Mouse (Mus musculus) kidney, adult 18-20 months (tissue): Measurements from ENCODE around the gene Tspan3.

Experiments used
- DNase-seq: peaks from one replicate; pipeline ENCODE4 v3.0.0; 2021

The Tspan3 gene

DNA sequence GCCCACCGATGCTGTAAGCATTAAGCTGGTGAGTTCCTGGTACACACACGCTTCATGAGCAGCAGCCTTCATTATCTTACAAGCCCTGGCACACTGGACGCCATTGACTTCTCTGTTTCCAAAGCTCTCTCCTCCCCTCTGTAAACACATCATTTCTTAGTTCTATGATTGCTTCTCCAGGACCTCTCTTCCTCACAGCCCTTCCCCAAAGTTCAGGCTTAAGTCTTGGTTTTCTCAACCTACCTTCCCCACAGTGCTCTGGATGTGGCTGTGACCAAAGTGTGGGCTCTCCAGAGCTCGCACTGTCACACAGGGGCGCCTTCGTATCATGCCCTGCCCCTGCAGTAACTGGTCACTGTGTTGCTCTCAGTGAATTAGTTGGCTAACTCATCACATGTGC is at the start of gene Tspan3:
Gene Tspan3 (minus strand): TSS at position 101 of the 400 bp plus-strand sequence.
- DNase-seq, result no peak

- DNase-seq, result peak; percentile 48
Observed at GRCm38 (mm10) chr9:56213451-56214291, 48.4 kb upstream of the Tspan3 start.

DNA sequence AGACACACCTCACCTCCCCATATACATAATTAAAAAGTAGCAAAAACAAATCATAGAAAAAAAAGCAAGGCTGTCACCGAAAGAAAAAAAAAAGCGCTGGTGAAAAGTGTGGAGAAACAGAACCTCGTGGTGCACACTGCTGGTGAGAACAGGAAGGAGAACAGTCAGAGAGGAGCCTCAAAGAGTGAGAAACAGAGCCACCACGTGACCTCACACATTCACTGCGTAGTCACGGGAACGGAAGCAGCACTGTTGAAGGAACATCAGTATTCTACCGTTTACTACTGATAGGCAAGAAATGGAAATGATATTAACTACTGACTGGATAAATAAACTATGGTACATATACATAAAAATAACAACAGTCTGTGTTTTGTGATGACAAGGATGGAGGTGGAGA is 43.5 kb upstream of the Tspan3 start:
- no peak for DNase-seq

GRCm38 (mm10) chr9:56207516-56207915 is 42.2 kb upstream of the Tspan3 start:
- no peak for DNase-seq

GRCm38 (mm10) chr9:56207083-56207482 is 41.8 kb upstream of the Tspan3 start:
- DNase-seq, result no peak

GRCm38 (mm10) chr9:56205336-56205735 is 40.1 kb upstream of the Tspan3 start:
- no peak for DNase-seq

GRCm38 (mm10) chr9:56204316-56204715 is 39.0 kb upstream of the Tspan3 start:
- DNase-seq, result no peak

GRCm38 (mm10) chr9:56200645-56201314 is 35.5 kb upstream of the Tspan3 start:
- DNase-seq, result peak; percentile 81

DNA sequence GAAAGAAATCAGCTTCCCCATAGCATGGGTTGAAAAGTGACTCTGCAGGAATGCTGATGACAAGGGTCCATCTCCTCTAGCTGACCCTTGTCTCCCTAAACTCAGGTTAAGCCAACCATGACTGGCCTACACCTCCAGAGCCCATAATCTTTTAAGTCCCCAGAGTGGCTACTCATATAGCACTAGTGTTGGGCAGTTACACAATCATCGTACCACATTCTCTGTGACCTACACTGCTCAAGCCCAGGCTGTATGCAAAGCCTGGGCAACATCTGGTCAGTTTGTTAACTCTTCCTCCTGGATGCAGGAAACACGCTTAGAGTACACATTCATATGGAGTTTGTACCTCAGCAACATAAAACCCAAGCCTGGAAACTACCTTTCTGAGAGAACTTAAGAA is 34.9 kb upstream of the Tspan3 start:
- no peak for DNase-seq

DNA sequence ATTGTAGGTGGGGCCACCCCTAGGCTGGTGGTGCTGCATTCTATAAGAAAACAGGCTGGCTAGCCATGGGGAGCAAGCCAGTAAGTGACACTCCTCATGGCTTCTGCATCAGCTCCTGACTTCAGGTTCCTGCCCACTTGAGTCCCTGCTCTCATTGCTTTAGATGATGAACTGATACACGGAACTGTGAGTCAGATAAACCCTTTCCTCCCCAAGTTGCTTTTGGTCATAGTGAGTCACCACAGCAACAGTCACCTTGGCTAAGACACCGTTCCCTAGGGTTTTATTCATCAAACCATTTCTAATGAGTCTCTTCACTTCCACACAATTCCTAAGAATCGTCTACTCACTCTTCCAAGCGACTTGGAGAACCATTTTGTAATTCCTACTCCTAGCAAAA is 31.6 kb upstream of the Tspan3 start:
- DNase-seq, result no peak

DNA sequence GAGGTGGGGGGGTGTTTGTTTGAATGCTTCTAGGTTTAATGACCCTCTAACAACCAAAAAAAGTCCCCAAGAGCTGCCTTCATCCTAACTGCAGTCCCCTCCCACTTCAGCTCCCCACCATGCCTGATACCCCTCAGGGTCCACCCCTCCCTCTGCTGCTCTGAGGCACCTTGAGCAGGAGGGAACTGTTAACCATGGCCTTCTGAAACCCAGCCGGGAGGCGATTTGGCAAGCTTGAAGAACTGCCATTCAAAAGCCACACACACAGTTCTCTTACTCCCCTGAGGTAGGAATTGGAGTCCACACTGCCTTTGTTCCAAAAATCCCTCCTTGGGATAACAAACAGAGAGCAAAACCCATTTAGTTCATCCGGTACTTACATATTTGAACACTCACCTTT is 29.9 kb upstream of the Tspan3 start:
- DNase-seq, result no peak

DNA sequence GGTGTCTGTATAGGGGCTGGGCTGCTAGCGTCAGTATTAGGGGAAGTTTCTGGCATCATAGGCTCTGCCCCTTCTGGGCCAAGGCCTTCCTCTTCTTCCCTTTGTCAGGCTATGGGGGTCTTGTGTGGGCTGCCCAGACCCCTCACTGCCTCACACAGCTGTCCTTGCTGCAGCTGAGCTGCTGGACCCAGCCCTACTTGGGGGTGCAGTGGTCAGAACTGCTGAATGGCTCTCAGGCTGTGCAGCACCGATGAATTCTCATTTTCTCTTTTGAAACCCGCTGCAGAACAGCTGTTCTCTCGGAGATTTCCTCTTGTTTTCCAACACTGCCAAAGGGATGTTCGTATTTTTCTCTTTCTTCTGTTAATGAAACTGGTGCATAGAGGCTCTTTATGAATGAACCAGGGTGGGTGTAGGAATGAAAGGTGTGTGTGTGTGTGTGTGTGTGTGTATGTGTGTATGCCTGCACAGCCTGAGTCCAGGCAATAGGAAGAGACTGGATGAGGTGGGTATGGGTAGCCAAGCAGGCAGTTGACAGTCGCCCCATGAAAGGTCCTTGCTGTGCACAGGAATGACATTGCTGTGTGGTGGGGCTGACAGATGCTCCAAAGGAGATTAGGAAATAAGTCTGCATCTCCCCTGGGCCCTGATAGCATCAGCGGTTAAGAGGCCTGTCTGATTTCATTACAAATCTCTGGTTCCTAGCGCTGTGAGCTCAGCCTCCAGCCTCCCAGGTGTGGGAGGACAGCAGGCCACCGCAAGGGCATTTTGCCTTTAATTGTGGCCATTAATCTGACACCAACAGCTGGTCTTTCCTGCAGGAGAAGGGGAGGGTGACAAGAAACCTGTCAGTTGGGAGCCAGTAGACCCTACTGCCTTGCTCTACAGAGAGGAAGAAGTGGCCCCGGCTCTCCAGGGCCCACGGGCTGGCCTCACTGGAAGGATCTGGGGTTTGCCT is 26.5 kb upstream of the Tspan3 start:
- DNase-seq, result no peak

DNA sequence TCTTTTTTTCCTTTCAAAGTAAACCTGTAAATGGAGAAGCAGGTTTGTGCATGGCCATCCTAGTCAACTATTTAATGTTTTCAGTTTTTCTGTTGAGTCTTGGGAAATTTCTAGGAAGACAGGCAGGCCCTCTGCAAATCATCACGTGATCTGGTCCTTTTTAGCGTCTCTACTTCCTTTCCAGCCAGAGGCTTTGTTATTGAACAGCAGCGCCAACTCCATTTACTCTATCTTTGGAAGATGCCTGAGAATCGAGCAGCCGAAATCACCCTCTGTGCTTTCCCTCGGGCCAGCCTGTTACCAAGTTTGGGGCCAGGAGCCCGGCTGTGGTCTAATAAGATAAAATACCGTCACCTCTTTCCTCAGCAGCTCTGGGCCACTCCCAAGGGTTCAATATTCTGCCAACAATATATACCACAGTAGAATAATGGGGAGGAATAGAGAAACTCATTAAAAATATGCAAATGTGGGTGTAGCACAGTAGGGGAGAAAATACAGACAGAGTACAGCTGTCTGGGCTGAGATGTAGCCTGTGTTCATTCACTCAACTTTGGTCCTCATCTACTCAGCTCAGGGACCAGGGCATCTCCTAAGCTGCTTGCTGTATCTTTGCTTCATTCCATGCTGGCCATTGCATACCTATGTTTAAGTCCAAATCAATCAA is 15.0 kb upstream of the Tspan3 start:
- DNase-seq, result no peak

GRCm38 (mm10) chr9:56179416-56180117 is 14.3 kb upstream of the Tspan3 start:
- DNase-seq, result no peak

GRCm38 (mm10) chr9:56177354-56177753 is 12.1 kb upstream of the Tspan3 start:
- DNase-seq, result no peak

DNA sequence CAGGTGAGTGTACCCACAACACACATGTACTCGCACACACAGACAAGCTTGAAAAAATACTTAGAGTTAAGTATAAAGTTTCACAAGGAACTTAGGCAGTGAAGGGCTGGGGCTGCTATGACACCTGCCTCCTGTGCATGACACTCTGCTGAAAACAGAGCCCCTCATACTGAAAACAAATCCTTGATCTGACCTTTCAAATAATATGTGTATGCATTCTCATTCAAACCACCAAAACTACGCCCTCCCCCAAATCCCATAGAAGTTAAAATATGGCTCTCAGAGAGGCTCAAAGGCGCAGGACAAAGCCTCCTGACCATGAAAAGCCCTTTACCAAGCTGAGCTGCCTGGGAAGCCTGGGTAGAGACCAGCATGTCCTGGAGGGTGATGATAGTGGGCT is 10.0 kb upstream of the Tspan3 start:
- DNase-seq, result no peak

DNA sequence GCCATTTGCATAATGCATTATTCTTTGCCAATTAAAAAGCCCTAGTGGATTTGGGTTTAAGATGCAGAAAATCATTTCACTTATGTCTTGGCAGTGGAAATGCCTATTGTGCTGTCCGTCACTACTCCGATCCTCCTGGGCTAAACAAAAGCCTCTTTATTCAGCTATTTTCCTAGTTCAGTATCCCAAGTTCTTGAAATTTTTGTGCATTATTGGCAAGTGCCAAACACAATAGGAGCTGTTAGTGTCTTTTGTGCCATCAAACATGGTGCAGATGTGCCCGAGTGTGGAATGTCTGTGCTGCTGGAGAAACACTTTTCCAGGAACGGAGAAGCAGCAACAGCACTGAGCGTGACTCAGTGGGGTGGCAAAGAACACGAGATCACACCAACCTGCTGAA is 2.4 kb upstream of the Tspan3 start:
- no peak for DNase-seq

DNA sequence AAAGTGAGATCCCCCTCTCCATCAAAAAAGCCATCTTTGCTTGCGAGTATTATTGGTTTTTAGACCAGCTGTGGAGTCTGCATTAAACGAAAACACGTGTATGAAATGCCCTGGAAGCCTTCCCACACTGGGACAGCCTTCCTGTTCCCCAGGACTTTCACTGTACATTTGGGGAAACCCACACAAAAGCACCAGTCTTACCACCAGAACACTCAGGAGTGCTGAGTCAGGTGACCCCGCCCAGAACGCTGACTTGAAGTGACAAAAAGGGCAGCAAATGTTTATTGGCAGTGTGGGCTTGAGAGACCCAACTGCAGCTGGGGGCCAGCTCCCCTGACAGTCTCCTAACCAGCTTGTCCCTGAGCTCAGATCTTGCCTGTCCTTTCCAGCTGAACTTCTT is 884 bp upstream of the Tspan3 start:
- no peak for DNase-seq

DNA sequence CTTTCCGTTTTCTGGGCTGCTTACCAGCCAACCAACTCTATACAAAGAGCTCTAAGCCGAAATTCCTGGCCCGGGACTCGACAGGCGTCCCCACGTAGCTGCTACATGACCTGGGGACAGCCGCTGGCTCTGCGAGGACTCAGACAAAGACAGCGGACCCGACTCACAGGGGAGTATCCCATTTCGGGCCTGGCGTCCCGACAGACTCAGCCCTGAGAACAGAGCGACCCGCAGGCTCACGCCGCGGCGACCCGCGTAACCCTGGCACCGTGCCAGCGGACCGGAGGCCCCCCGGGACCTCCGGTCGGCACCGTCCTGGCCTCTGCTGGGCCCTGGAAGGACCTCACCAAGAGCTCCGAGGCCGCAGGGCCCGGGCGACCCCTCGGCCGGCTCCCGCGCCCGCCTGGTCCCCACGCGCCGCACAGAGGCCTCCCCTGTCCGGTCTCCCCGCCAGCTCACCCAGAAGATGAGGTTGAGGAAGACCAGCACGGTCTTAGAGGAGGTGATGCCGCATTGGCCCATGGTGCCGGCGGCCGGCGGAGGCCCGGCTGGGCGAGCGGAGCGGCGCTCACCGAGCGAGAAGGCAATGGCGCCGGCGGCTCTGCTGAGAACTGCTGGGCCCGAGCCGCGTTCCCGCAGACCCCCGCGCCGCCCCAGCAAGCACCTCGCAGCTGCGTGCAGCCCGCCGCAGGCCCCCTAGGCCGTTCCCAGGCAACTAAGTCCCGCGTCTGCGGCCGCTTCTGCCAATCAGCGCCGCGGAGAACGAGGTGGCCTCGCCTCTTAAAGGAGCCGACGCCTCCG is 4.7 kb downstream of the Tspan3 start:
- peak; percentile 90 for DNase-seq

DNA sequence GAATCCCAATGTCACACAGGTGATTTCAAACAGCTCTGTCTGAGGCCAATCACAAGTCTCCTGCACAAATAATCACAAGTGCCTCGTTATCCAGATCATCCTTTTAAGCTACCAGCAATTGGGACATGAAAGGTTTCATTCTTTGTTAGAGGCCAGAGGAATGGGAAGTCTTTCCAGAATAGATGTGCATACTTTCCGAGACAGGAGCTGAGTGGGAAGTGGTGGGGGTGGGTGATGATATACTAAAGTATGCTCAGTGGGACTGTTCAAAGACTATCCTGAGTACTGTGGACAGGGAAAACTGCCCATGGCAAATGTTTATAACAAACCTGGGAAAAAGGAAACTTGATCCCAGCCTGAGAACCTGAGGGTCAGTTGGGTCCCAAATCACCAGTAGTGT is 5.8 kb downstream of the Tspan3 start:
- no peak for DNase-seq

- DNase-seq, result no peak
Observed at GRCm38 (mm10) chr9:56158077-56158476, 7.2 kb downstream of the Tspan3 start.
